Mouse (Mus musculus) ES-Bruce4 (cell line): ENCODE results near the gene Olfr61. TPM values are rescaled to one million over a fixed set of nuclear protein-coding genes. Genes with fewer than 3 reads are reported as not detected.
"Not testable (repeated sequence)": the region's sequence is repeated elsewhere in the genome, so short reads cannot be mapped to it uniquely, and the experiment has no call there.

Experiments used
- H3K27ac ChIP-seq: 2 replicates; pipeline ENCODE4 v1.5.1; 2012; ENCODE audit warnings: low read length, inconsistent platforms; ENCODE audit not compliant: insufficient read depth
- H3K27me3 ChIP-seq: 2 replicates; pipeline ENCODE4 v1.6.1; 2012; ENCODE audit warnings: mild to moderate bottlenecking, low read length, inconsistent platforms; ENCODE audit not compliant: control insufficient read depth, poor library complexity, insufficient read depth, severe bottlenecking
- H3K36me3 ChIP-seq: 2 replicates; pipeline ENCODE4 v1.6.1; 2012; ENCODE audit warnings: inconsistent platforms, mild to moderate bottlenecking, low read length, moderate library complexity; ENCODE audit not compliant: control insufficient read depth, poor library complexity, insufficient read depth, severe bottlenecking
- H3K4me1 ChIP-seq: one replicate; pipeline ENCODE4 v1.8.1; 2011; ENCODE audit warnings: low read length; ENCODE audit not compliant: control insufficient read depth, insufficient read depth
- H3K4me3 ChIP-seq: 2 replicates; pipeline ENCODE4 v1.5.1; 2011; ENCODE audit warnings: low read depth, mild to moderate bottlenecking, low read length
- H3K9ac ChIP-seq: 2 replicates; pipeline ENCODE4 v1.6.1; 2012; ENCODE audit warnings: low read depth, mild to moderate bottlenecking, inconsistent platforms; ENCODE audit not compliant: poor library complexity, severe bottlenecking
- H3K9me3 ChIP-seq: replicated peaks from 2 replicates; pipeline ENCODE4 v1.6.1; 2012; ENCODE audit warnings: mild to moderate bottlenecking, low read length, inconsistent platforms; ENCODE audit not compliant: control insufficient read depth, poor library complexity, insufficient read depth, severe bottlenecking
- CTCF ChIP-seq: IDR thresholded peaks from one replicate; pipeline ENCODE4 v1.8.1; 2011; ENCODE audit warnings: low read depth, low read length
- EP300 ChIP-seq: IDR thresholded peaks from 2 replicates; pipeline ENCODE4 v1.6.1; 2011; ENCODE audit warnings: low read depth, low read length; ENCODE audit not compliant: insufficient read depth
- POLR2A ChIP-seq: IDR thresholded peaks from one replicate; pipeline ENCODE4 v1.8.1; 2011; ENCODE audit warnings: low read length; ENCODE audit not compliant: insufficient read depth
- polyA plus RNA-seq: library from polyadenylated mRNA; stranded (reverse); fragments of >200 nt; gene quantifications from 2 replicates; pipeline ENCODE4 v1.2.4, GENCODE M21; 2011; ENCODE audit warnings: low read depth; ENCODE audit not compliant: missing spikeins, insufficient read depth, insufficient read length

Gene Olfr61
- polyA plus RNA-seq: not detected in 2 replicates

DNA sequence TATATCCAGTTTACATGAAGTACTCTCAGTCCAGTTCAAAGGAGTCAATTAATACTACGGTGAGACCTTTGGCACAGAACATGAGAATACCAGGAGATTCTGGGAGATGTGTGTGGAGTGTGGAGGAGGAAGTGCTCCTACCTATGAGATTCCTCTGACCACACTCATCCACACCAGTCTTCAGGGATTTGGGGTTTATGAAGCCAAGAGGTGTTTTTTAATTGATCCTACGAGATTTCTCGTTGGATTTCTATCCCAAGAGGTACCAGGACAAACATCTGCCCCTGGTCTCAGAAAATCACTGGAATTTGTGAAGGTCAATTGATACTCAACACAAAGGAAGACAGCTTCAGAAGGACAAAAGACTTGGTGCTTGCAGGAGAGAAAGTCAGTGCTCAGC is at the start of gene Olfr61:
Gene Olfr61, plus strand, starts transcription at position 301 of the 400 bp plus-strand sequence.
- H3K36me3 ChIP-seq, H3K4me3 ChIP-seq, H3K9me3 ChIP-seq, H3K4me1 ChIP-seq, H3K9ac ChIP-seq, H3K27ac ChIP-seq, H3K27me3 ChIP-seq: not testable (repeated sequence)

DNA sequence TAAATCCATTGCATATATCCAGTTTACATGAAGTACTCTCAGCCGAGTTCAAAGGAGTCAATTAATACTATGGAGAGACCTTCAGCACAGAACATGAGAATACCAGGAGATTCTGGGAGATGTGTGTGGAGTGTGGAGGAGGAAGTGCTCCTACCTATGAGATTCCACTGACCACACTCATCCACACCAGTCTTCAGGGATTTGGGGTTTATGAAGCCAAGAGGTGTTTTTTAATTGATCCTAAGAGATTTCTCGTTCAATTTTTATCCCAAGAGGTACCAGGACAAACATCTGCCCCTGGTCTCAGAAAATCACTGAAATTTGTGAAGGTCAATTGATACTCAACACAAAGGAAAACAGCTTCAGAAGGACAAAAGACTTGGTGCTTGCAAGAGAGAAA is 27.8 kb upstream of the Olfr61 start, which contains the start of gene Olfr46:
Gene Olfr46, plus strand, starts transcription at position 301 of the 400 bp plus-strand sequence.
- not testable (repeated sequence) for H3K9me3 ChIP-seq, H3K4me1 ChIP-seq

DNA sequence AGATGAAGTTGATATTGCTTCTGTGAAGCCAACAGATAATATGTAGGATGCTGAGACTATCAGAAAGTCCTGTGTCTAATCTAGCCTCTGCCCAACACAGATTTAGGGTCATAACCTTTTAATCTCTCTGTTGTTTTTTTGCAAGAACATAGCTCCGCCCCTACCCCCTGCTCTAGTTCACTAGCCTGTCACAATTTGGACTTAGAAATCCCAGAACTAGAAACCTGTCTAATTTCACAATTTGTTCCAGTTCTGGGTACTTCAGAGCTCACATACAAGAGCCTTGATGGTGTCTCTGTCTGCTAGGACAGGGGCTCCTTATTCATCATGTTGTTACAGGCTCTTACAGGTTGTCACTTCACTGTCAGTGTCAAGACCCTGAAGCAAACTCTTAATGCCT is 1.8 kb downstream of the Olfr61 start:
- H3K9ac ChIP-seq: no peak overlapping the region
- no peak overlapping the region for H3K4me3 ChIP-seq
- H3K4me1 ChIP-seq: no peaks in the 10 kb centered on the region
- no peak for TF ChIP-seq POLR2A
- no peak for TF ChIP-seq CTCF
- TF ChIP-seq EP300: no peak
- no peaks in the 10 kb centered on the region for H3K36me3 ChIP-seq
- H3K27ac ChIP-seq: no peak overlapping the region
- H3K9me3 ChIP-seq: no peaks in the 10 kb centered on the region
- no peaks in the 10 kb centered on the region for H3K27me3 ChIP-seq

More for the DNA sequence above, 27.8 kb upstream of the Olfr61 start, which contains the start of gene Olfr46:
- not testable (repeated sequence) for H3K9ac ChIP-seq, H3K27ac ChIP-seq, H3K27me3 ChIP-seq, H3K36me3 ChIP-seq, H3K4me3 ChIP-seq

DNA sequence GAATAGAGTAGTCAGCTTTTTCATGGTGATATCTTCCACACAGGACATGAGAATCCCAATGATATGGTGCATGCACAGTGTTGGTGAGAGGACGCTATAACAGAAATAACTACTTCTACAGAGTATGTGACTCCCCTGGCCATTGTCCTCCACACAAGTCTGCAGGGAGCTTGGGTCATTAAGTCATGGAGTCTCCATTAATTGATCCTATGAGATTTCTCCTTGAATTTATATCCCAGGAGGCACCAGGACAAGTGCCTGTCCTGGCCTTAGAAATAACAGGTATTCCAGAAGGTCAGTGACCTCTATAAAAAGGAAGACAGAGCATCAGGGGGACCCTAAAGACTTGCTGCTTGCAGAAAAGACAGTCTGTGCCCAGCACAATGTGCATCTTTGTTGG is 17.4 kb downstream of the Olfr61 start, which contains the start of gene Olfr53:
Gene Olfr53, plus strand, starts transcription at position 301 of the 400 bp plus-strand sequence.
- Histone ChIP-seq H3K27ac (no peak within 1 kb of the TSS), H3K4me1 (no peaks in the 10 kb centered on the region), H3K9ac (no peak within 1 kb of the TSS), H3K27me3 (no peaks in the 10 kb centered on the region), H3K4me3 (no peak within 1 kb of the TSS), H3K9me3 (no peaks in the 10 kb centered on the region), H3K36me3 (no peaks in the 10 kb centered on the region)
- TF ChIP-seq POLR2A (no peak), CTCF (no peak), EP300 (no peak)

DNA sequence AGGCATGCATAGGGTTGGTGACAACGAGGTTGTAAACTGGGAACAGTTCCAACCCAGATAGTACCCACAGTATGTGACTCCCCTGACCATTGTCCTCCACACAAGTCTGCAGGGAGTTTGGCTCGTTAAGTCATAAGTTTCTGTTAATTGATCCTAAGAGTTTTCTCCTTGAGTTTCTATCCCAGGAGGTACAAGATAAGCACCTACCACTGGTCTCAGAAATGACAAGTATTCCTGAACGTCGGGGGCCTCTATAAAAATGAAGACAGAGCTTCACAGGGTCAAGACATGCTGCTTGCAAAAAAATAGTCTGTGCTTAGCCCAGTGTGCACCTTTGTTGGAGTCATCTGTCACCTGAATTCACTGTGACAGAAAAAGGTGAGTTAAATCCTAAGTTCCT is 30.9 kb downstream of the Olfr61 start, which contains the start of gene Olfr539:
Gene Olfr539, plus strand, starts transcription at position 301 of the 400 bp plus-strand sequence.
- Histone ChIP-seq H3K9me3 (no peaks in the 10 kb centered on the region), H3K36me3 (no peaks in the 10 kb centered on the region), H3K9ac (no peak within 1 kb of the TSS), H3K27ac (no peak within 1 kb of the TSS), H3K4me1 (no peaks in the 10 kb centered on the region), H3K27me3 (no peaks in the 10 kb centered on the region), H3K4me3 (no peak within 1 kb of the TSS)
- TF ChIP-seq CTCF (no peak), EP300 (no peak), POLR2A (no peak)

DNA sequence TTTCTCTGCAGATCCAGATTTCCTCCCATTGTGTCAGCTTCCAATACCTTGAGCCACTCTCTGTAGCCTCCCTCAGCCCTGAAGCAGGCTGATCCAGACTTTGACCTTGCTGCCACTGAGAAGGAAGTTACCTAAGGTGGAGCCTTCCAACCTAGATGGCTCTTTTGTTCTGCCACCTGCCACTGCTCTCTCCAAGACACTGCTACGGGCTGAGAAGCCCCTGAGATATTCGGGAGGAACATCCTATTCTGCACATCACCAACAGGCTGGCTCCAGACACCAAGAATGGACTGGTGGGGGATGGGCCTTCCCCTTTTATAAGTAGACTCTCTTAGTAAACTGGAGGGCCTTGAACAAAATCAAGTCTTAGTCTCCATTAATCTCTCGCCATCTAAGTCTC is 41.9 kb downstream of the Olfr61 start:
- not testable (repeated sequence) for H3K4me1 ChIP-seq, H3K9ac ChIP-seq, H3K27me3 ChIP-seq, H3K9me3 ChIP-seq, H3K27ac ChIP-seq, H3K4me3 ChIP-seq, H3K36me3 ChIP-seq
- peak; percentile 80 for TF ChIP-seq EP300

DNA sequence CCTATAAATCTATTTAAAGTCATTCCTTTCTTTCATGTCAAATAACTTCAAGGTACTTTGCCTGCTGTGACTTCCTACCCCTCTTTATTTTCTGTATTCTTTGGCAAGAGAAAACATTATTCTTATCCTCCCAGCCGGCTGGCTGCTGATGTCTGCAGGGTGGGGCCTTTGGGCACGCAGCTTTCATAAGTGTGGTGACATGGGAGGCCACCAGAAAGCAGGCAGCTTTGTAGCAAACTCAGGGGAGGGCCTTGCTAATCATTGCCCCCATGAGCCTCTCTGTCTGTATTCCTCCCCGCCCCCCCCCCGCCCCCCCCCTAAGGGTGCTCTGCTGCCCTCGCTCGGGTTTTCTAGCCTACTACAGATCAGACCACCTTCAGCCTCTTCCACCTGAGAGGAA is 47.1 kb downstream of the Olfr61 start:
- Histone ChIP-seq H3K27me3 (no peaks in the 10 kb centered on the region), H3K4me1 (peaks cover 2% of the 10 kb centered on the region), H3K4me3 (no peak overlapping the region), H3K9ac (no peak overlapping the region), H3K36me3 (no peaks in the 10 kb centered on the region), H3K9me3 (peaks cover 2% of the 10 kb centered on the region), H3K27ac (no peak overlapping the region)
- no peak for TF ChIP-seq EP300
- no peak for TF ChIP-seq CTCF
- TF ChIP-seq POLR2A: no peak

DNA sequence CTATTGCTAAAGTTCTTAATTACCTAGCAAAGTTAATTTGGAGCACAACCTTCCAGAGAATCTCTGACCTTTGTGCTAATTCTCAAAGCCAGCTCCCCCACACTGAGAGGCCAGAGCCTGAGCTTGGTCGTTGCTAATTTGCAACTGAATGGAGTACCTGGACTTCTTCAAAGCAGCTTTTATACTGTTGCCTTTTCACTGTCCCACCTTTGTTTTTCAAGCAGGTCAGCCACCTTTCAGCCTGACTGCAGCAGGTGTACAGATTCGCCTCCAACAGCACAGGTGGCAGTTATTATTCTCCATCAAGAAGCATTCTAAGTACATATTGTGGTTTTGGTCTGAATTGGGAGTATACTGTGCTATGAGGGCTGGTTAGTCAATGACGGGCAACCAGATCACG is 50.8 kb downstream of the Olfr61 start:
- not testable (repeated sequence) for H3K9ac ChIP-seq, H3K4me1 ChIP-seq, H3K27me3 ChIP-seq, H3K4me3 ChIP-seq, H3K27ac ChIP-seq, H3K9me3 ChIP-seq, H3K36me3 ChIP-seq
